Mouse (Mus musculus): ENCODE results near the gene Slc7a11.

Slc7a11 gene

GRCm38 (mm10) chr3:49870786-49871185 lies 572.6 kb downstream of the Slc7a11 start:
- DNase-seq (ENCODE audit: low read depth in 2 of 2, low spot score in 2 of 2): no peak

GRCm38 (mm10) chr3:49867951-49868584 lies 575.3 kb downstream of the Slc7a11 start:
- no peak for DNase-seq (ENCODE audit: low read depth in 2 of 2, low spot score in 2 of 2)

- no peak for DNase-seq (ENCODE audit: low read depth in 2 of 2, low spot score in 2 of 2)
These were observed 576.1 kb downstream of the Slc7a11 start for GRCm38 (mm10) chr3:49867147-49867950.

- DNase-seq (ENCODE audit: low read depth in 2 of 2, low spot score in 2 of 2): no peak
These were observed 577.3 kb downstream of the Slc7a11 start for GRCm38 (mm10) chr3:49866061-49866515.

- DNase-seq (ENCODE audit: low read depth in 2 of 2, low spot score in 2 of 2): no peak
These were observed 586.6 kb downstream of the Slc7a11 start for GRCm38 (mm10) chr3:49856797-49857196.

GRCm38 (mm10) chr3:49854277-49854676 lies 589.1 kb downstream of the Slc7a11 start:
- no peak for DNase-seq (ENCODE audit: low read depth in 2 of 2, low spot score in 2 of 2)

GRCm38 (mm10) chr3:49842971-49843370 lies 600.4 kb downstream of the Slc7a11 start:
- no peak for DNase-seq (ENCODE audit: low read depth in 2 of 2, low spot score in 2 of 2)

All from CD8-positive naive resting alpha-beta T cell, adult 2 months (primary cell).